Mouse (Mus musculus): Measurements from ENCODE around the gene Gon7. TPM values are rescaled to one million over a fixed set of nuclear protein-coding genes. Genes with fewer than 3 reads are reported as not detected.
A peak's percentile ranks its signal among the peaks of the same experiment; 100 is the strongest.

Gene Gon7
- total RNA-seq (2014; rRNA removed) (27.1 and 27.7 TPM in 2 replicates), polyA plus RNA-seq (2015; fragmentation: Nextera tagmentation; extraction: Ambion mirVana) (36.1 and 41.7 TPM in 2 replicates)

- WGBS = 4% methylated on average over 73 of the region's 73 CpGs
- H3K4me1 ChIP-seq (ENCODE audit: insufficient read depth) = peaks cover 20% of the 10 kb centered on the region
- peak within 1 kb of the TSS; percentile 90 for H3K27ac ChIP-seq (ENCODE audit: low read depth, low read length)
- peak within 1 kb of the TSS; percentile 75 for H3K9ac ChIP-seq
- peak within 1 kb of the TSS; percentile 82 for H3K4me2 ChIP-seq (ENCODE audit: low read depth)
- DNase-seq (peak; percentile 97), ATAC-seq (peak; percentile 98)
- peak; percentile 69 for TF ChIP-seq CTCF (IDR thresholded peaks at IDR 0.05; ENCODE audit: low read depth)
- no peaks in the 10 kb centered on the region for H3K9me3 ChIP-seq (ENCODE audit: low read length)
- no peaks in the 10 kb centered on the region for H3K27me3 ChIP-seq (ENCODE audit: insufficient read depth, low read length)
- H3K36me3 ChIP-seq (ENCODE audit: insufficient read depth) = 0 out of 2 replicates have a peak, but pooled peaks cover 7% of the 10 kb centered on the region
- H3K4me3 ChIP-seq (ENCODE audit: low read depth, low read length) = peak within 1 kb of the TSS; percentile 71
Observed at GRCm38 (mm10) chr12:102757689-102758402, at the start of gene Gon7, which contains the start of the genes Gm28051 and Ubr7. Gene Gon7 (minus strand): TSS chr12:102757803. Gene Gm28051 (minus strand): TSS chr12:102757765. Gene Ubr7 (plus strand): TSS chr12:102757967.

GRCm38 (mm10) chr12:102799528-102799927 is 41.9 kb upstream of the Gon7 start:
- no peaks in the 10 kb centered on the region for H3K27me3 ChIP-seq (ENCODE audit: insufficient read depth, low read length)
- no peak overlapping the region for H3K27ac ChIP-seq (ENCODE audit: low read depth, low read length)
- no peak overlapping the region for H3K4me2 ChIP-seq (ENCODE audit: low read depth)
- H3K9ac ChIP-seq = no peak overlapping the region
- ATAC-seq = no peak
- no peaks in the 10 kb centered on the region for H3K9me3 ChIP-seq (ENCODE audit: low read length)
- TF ChIP-seq CTCF (IDR thresholded peaks at IDR 0.05; ENCODE audit: low read depth) = no peak
- H3K4me1 ChIP-seq (ENCODE audit: insufficient read depth) = no peaks in the 10 kb centered on the region
- 100% methylated on average over 2 of the region's 2 CpGs for WGBS
- peaks cover 10% of the 10 kb centered on the region; the same call in 1 of the 2 replicates for H3K36me3 ChIP-seq (ENCODE audit: insufficient read depth)
- no peak overlapping the region for H3K4me3 ChIP-seq (ENCODE audit: low read depth, low read length)
- DNase-seq = no peak

DNA sequence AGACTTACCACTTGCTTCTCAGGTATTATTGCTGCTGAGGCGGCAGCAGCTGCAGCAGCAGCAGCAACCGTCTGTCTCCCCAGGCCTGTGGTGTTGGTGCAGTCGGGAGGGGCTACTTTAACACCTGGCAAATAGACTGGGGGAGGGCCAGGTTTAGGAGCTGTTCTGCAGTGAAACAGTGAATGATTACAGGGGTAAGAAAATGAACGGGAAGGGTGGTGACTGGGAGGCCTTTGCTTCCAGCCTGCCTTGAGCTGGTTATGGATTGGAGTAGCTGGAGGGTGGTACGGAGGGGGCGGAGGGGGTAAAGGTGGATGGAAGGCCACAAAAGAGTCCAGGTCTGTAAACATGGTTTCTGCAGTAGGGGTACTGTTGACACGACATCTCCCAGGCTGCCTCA is 30.3 kb upstream of the Gon7 start:
- H3K27me3 ChIP-seq (ENCODE audit: insufficient read depth, low read length) = no peaks in the 10 kb centered on the region
- 92% methylated on average over 7 of the region's 7 CpGs for WGBS
- H3K9ac ChIP-seq = no peak overlapping the region
- no peak overlapping the region for H3K27ac ChIP-seq (ENCODE audit: low read depth, low read length)
- ATAC-seq (no peak), DNase-seq (no peak)
- H3K36me3 ChIP-seq (ENCODE audit: insufficient read depth) = peaks cover 63% of the 10 kb centered on the region
- H3K4me2 ChIP-seq (ENCODE audit: low read depth) = no peak overlapping the region
- H3K4me3 ChIP-seq (ENCODE audit: low read depth, low read length) = no peak overlapping the region
- TF ChIP-seq CTCF (IDR thresholded peaks at IDR 0.05; ENCODE audit: low read depth) = no peak
- no peaks in the 10 kb centered on the region for H3K4me1 ChIP-seq (ENCODE audit: insufficient read depth)
- no peaks in the 10 kb centered on the region for H3K9me3 ChIP-seq (ENCODE audit: low read length)

DNA sequence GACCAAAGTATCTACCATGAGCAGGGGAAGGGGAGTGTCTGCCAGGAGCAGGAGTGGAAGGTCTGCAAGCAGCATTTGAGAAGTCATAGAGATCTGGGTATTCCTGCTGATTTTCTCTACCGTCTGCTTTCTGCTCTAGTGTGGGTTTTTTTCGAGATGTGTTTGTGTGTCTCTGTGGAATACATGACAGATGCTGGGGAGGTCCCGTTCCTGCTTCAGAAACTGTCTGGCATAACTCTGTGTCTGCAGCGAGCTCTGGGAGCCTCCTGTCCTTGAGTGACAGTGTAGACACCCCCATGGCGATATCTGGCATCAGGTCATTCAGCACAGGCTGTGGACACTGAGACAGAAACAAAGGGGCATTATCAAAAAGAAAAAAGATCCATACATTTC is 28.0 kb upstream of the Gon7 start:
- peaks cover 45% of the 10 kb centered on the region for H3K36me3 ChIP-seq (ENCODE audit: insufficient read depth)
- DNase-seq (no peak), ATAC-seq (no peak)
- no peak for TF ChIP-seq CTCF (IDR thresholded peaks at IDR 0.05; ENCODE audit: low read depth)
- no peaks in the 10 kb centered on the region for H3K27me3 ChIP-seq (ENCODE audit: insufficient read depth, low read length)
- no peak overlapping the region for H3K4me2 ChIP-seq (ENCODE audit: low read depth)
- no peak overlapping the region for H3K27ac ChIP-seq (ENCODE audit: low read depth, low read length)
- no peaks in the 10 kb centered on the region for H3K4me1 ChIP-seq (ENCODE audit: insufficient read depth)
- 80% methylated on average over 5 of the region's 5 CpGs for WGBS
- no peak overlapping the region for H3K9ac ChIP-seq
- no peak overlapping the region for H3K4me3 ChIP-seq (ENCODE audit: low read depth, low read length)
- H3K9me3 ChIP-seq (ENCODE audit: low read length) = no peaks in the 10 kb centered on the region

- H3K9me3 ChIP-seq (ENCODE audit: low read length) = no peaks in the 10 kb centered on the region
- no peak overlapping the region for H3K4me3 ChIP-seq (ENCODE audit: low read depth, low read length)
- no peaks in the 10 kb centered on the region for H3K4me1 ChIP-seq (ENCODE audit: insufficient read depth)
- no peak overlapping the region for H3K4me2 ChIP-seq (ENCODE audit: low read depth)
- 91% methylated on average over 19 of the region's 19 CpGs for WGBS
- no peak overlapping the region for H3K9ac ChIP-seq
- no peak overlapping the region for H3K27ac ChIP-seq (ENCODE audit: low read depth, low read length)
- peaks cover 39% of the 10 kb centered on the region for H3K36me3 ChIP-seq (ENCODE audit: insufficient read depth)
- no peak for DNase-seq
- ATAC-seq = no peak
- no peak for TF ChIP-seq CTCF (IDR thresholded peaks at IDR 0.05; ENCODE audit: low read depth)
- H3K27me3 ChIP-seq (ENCODE audit: insufficient read depth, low read length) = no peaks in the 10 kb centered on the region
Observed at GRCm38 (mm10) chr12:102784899-102785592, 27.4 kb upstream of the Gon7 start.

- DNase-seq = no peak
- ATAC-seq = no peak
- H3K4me2 ChIP-seq (ENCODE audit: low read depth) = no peak overlapping the region
- no peaks in the 10 kb centered on the region for H3K27me3 ChIP-seq (ENCODE audit: insufficient read depth, low read length)
- 95% methylated on average over 5 of the region's 5 CpGs for WGBS
- peaks cover 34% of the 10 kb centered on the region for H3K36me3 ChIP-seq (ENCODE audit: insufficient read depth)
- no peak overlapping the region for H3K9ac ChIP-seq
- H3K27ac ChIP-seq (ENCODE audit: low read depth, low read length) = no peak overlapping the region
- no peak overlapping the region for H3K4me3 ChIP-seq (ENCODE audit: low read depth, low read length)
- no peak for TF ChIP-seq CTCF (IDR thresholded peaks at IDR 0.05; ENCODE audit: low read depth)
- H3K9me3 ChIP-seq (ENCODE audit: low read length) = no peaks in the 10 kb centered on the region
- H3K4me1 ChIP-seq (ENCODE audit: insufficient read depth) = no peaks in the 10 kb centered on the region
Observed at GRCm38 (mm10) chr12:102782841-102783240, 25.2 kb upstream of the Gon7 start.

DNA sequence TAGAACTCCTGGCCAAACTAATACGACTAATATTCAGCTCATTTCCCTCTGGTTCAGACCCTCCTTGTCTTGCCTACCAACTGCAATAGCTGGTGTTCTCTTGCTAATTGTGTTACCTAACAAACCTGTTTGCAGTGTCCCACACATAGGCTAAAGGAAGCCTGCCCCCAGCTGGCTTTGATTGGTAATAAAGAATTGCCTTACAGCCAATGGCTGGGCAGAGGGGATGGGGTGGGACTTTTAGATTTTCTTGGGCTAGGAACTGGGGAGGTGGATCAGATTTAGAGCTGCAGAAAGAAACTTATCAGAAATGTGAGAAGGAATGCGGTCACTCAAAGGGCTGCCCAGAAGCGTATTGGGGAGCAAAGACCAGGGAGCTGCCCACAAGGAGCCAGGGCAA is 21.8 kb upstream of the Gon7 start:
- peak; percentile 30 for TF ChIP-seq CTCF (IDR thresholded peaks at IDR 0.05; ENCODE audit: low read depth)
- H3K9ac ChIP-seq = no peak overlapping the region
- peaks cover 40% of the 10 kb centered on the region for H3K36me3 ChIP-seq (ENCODE audit: insufficient read depth)
- H3K4me1 ChIP-seq (ENCODE audit: insufficient read depth) = no peaks in the 10 kb centered on the region
- no peak for DNase-seq
- H3K4me3 ChIP-seq (ENCODE audit: low read depth, low read length) = no peak overlapping the region
- H3K9me3 ChIP-seq (ENCODE audit: low read length) = no peaks in the 10 kb centered on the region
- no peaks in the 10 kb centered on the region for H3K27me3 ChIP-seq (ENCODE audit: insufficient read depth, low read length)
- H3K27ac ChIP-seq (ENCODE audit: low read depth, low read length) = no peak overlapping the region
- H3K4me2 ChIP-seq (ENCODE audit: low read depth) = no peak overlapping the region
- WGBS = 52% methylated on average over 3 of the region's 3 CpGs
- no peak for ATAC-seq

Data from forebrain, postnatal 0 days (tissue).